Mouse (Mus musculus): Measurements from ENCODE around the gene Gm20498. TPM values are rescaled to one million over a fixed set of nuclear protein-coding genes. Genes with fewer than 3 reads are reported as not detected.
"Not testable (repeated sequence)": the region's sequence is repeated elsewhere in the genome, so short reads cannot be mapped to it uniquely, and the experiment has no call there.

The Gm20498 gene
- total RNA-seq (2018; cell fraction: chromatin; rRNA removed) = 10 to 100 TPM in 24 of 26 experiments, 1 to 10 TPM in 2; 8.8 to 43.8 (median 28.7) TPM
- total RNA-seq (2018; cell fraction: cytosol; rRNA removed) = 1 to 10 TPM; 2.2 to 8.7 (median 4.0) TPM
- total RNA-seq (2018; cell fraction: nucleus; rRNA removed) = 10 to 100 TPM in 15 of 26 experiments, 1 to 10 TPM in 11; 1.6 to 22.4 (median 10.4) TPM
- 3.1 to 6.0 TPM (median 4.3 TPM) in 3 replicates for polyA plus RNA-seq (2018)

GRCm38 (mm10) chr12:81532316-81533028 lies at the start of gene Gm20498, which contains the start of gene Synj2bp:
Gene Gm20498, minus strand, starts transcription at chr12:81532905.
Gene Synj2bp, minus strand, starts transcription at chr12:81532911.
- H3K36me3 ChIP-seq (ENCODE audit: inconsistent target) = no peaks in the 10 kb centered on the region
- H3K4me3 ChIP-seq (ENCODE audit: inconsistent target) = peak within 1 kb of the TSS; percentile 95
- H3K27ac ChIP-seq = peak within 1 kb of the TSS; percentile 27
- WGBS (ENCODE audit: missing documents) = under 1% methylated on average over 46 of the region's 46 CpGs
- peaks cover 52% of the 10 kb centered on the region for H3K79me2 ChIP-seq (ENCODE audit: inconsistent target)

DNA sequence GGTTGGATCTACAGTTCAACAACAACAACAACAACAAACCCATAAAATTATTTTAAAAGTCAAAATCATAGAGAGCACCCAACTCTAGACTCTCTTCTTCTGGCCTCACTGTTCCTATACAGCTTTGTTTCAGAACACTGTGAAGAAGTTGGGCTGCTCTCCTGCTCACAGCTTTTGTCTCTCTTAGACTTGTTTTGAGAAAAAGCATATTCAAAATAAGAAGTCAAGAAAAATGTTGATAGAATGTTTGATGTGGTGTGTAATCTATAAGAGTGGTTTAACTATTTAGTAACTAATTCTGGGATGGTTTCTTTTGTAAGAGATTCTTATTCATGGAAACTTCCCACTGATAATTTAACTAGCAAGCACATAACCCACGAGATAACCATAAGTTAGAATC lies 35.7 kb upstream of the Gm20498 start, which contains the start of gene Adam21:
Adam21 (minus strand) TSS at position 101 of the 400 bp plus-strand sequence.
- Histone ChIP-seq H3K36me3 (ENCODE audit: inconsistent target) (peaks cover 14% of the 10 kb centered on the region; the same call in 1 of the 2 replicates), H3K4me3 (ENCODE audit: inconsistent target) (no peak within 1 kb of the TSS)
- WGBS (ENCODE audit: missing documents) = 100% methylated on average over 1 of the region's 1 CpGs

GRCm38 (mm10) chr12:81567931-81568330 lies 35.2 kb upstream of the Gm20498 start:
- Histone ChIP-seq H3K79me2 (ENCODE audit: inconsistent target) (no peaks in the 10 kb centered on the region), H3K27ac (no peak overlapping the region), H3K4me3 (ENCODE audit: inconsistent target) (no peak overlapping the region), H3K36me3 (ENCODE audit: inconsistent target) (peaks cover 10% of the 10 kb centered on the region; the same call in 1 of the 2 replicates)
- 90% methylated on average over 5 of the region's 5 CpGs for WGBS (ENCODE audit: missing documents)

More for the DNA sequence above, 35.7 kb upstream of the Gm20498 start, which contains the start of gene Adam21:
- Histone ChIP-seq H3K27ac (no peak within 1 kb of the TSS), H3K79me2 (ENCODE audit: inconsistent target) (no peaks in the 10 kb centered on the region)

DNA sequence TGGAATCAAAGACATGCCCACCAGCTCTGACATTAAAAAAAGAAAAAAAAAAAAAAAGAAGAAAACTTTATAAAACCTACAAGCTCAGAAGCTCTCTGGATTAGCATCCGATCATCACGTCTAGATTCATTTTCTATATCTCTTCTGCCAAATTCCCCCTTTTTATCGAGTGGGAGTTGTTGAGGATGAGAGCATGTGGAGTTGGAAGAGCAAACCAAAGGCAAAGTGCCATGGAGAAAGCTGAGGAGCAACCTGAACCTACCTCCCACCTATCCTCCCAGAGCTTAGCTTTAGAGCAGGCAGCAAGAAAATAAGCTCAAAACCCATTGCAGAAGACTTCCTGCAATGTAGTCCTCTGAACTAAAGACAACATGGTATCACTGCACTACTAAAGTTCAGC lies 31.5 kb upstream of the Gm20498 start:
- Histone ChIP-seq H3K79me2 (ENCODE audit: inconsistent target) (no peaks in the 10 kb centered on the region), H3K36me3 (ENCODE audit: inconsistent target) (no peaks in the 10 kb centered on the region), H3K27ac (no peak overlapping the region), H3K4me3 (ENCODE audit: inconsistent target) (no peak overlapping the region)
- WGBS (ENCODE audit: missing documents) = 96% methylated on average over 3 of the region's 3 CpGs

DNA sequence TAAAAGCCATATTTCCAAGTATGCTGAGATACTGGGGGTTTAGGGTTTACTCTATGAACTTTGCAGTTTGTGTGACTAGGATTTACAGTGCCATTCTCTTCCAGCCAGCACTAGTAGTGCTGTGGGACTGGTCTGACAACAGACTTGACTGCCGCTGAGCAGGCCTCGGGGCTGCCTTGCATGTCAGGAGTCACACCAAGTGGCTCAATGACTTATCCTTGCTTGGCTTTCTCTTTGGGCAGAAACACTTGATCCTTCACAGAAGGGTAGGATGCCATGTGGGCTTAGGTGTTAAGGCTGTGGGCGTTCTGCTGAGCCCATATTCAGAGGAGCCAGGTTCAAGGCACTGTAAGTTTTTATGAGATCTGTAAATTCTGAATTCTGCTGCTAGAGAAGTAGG lies 16.6 kb upstream of the Gm20498 start:
- Histone ChIP-seq H3K36me3 (ENCODE audit: inconsistent target) (no peaks in the 10 kb centered on the region), H3K79me2 (ENCODE audit: inconsistent target) (no peaks in the 10 kb centered on the region), H3K4me3 (ENCODE audit: inconsistent target) (no peak overlapping the region), H3K27ac (no peak overlapping the region)
- 90% methylated on average over 3 of the region's 3 CpGs for WGBS (ENCODE audit: missing documents)

GRCm38 (mm10) chr12:81547163-81547562 lies 14.5 kb upstream of the Gm20498 start:
- 46% methylated on average over 4 of the region's 4 CpGs for WGBS (ENCODE audit: missing documents)
- Histone ChIP-seq H3K79me2 (ENCODE audit: inconsistent target) (no peaks in the 10 kb centered on the region), H3K36me3 (ENCODE audit: inconsistent target) (no peaks in the 10 kb centered on the region), H3K27ac (no peak overlapping the region), H3K4me3 (ENCODE audit: inconsistent target) (no peak overlapping the region)

- peak overlapping the region; percentile 95 for H3K4me3 ChIP-seq (ENCODE audit: inconsistent target)
- peaks cover 47% of the 10 kb centered on the region for H3K79me2 ChIP-seq (ENCODE audit: inconsistent target)
- WGBS (ENCODE audit: missing documents) = 67% methylated on average over 1 of the region's 4 CpGs
- H3K36me3 ChIP-seq (ENCODE audit: inconsistent target) = no peaks in the 10 kb centered on the region
- no peak overlapping the region for H3K27ac ChIP-seq
These were observed 319 bp upstream of the Gm20498 start for GRCm38 (mm10) chr12:81533029-81533419.

DNA sequence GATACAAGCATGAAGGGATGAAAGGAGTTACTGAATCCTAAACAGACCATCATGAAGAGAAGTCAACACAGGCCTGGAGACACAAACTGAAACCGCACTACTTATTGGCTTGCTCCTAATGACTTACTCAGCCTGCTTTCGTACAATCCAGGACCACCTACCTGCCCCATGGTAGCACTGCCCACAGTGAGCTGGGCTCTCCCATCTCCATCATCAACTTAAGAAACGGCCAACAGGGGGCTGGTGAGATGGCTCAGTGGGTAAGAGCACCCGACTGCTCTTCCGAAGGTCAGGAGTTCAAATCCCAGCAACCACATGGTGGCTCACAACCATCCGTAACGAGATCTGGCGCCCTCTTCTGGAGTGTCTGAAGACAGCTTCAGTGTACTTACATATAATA lies 2.1 kb downstream of the Gm20498 start:
- 100% methylated on average over 3 of the region's 8 CpGs for WGBS (ENCODE audit: missing documents)
- H3K79me2 ChIP-seq (ENCODE audit: inconsistent target) = peaks cover 71% of the 10 kb centered on the region
- not testable (repeated sequence) for H3K27ac ChIP-seq; H3K36me3 ChIP-seq (ENCODE audit: inconsistent target); H3K4me3 ChIP-seq (ENCODE audit: inconsistent target)

- not testable (repeated sequence) for H3K27ac ChIP-seq; H3K36me3 ChIP-seq (ENCODE audit: inconsistent target); H3K79me2 ChIP-seq (ENCODE audit: inconsistent target); H3K4me3 ChIP-seq (ENCODE audit: inconsistent target)
- 98% methylated on average over 9 of the region's 9 CpGs for WGBS (ENCODE audit: missing documents)
These were observed 35.8 kb downstream of the Gm20498 start for GRCm38 (mm10) chr12:81496906-81497305.

DNA sequence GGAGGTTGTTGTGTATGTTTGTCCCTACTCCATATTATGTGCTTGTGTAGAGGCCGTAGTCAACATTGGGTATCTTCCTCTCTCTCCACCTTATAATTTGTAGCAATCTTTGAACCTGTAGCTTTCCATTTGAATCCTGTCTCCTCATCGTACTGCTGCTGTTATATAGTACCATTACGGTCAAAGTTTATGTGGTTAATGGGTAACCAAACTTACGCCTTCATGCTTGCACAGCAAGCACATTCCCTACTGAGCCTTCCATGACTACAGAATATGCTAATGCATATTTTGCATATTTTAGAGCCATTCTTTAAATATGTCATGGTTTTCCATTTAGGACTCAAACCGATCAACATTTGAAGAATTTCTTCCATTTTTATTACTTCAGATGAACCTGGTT lies 42.2 kb downstream of the Gm20498 start:
- WGBS (ENCODE audit: missing documents) = 100% methylated on average over 4 of the region's 5 CpGs
- Histone ChIP-seq H3K27ac (no peak overlapping the region), H3K79me2 (ENCODE audit: inconsistent target) (no peaks in the 10 kb centered on the region), H3K36me3 (ENCODE audit: inconsistent target) (no peaks in the 10 kb centered on the region), H3K4me3 (ENCODE audit: inconsistent target) (no peak overlapping the region)

DNA sequence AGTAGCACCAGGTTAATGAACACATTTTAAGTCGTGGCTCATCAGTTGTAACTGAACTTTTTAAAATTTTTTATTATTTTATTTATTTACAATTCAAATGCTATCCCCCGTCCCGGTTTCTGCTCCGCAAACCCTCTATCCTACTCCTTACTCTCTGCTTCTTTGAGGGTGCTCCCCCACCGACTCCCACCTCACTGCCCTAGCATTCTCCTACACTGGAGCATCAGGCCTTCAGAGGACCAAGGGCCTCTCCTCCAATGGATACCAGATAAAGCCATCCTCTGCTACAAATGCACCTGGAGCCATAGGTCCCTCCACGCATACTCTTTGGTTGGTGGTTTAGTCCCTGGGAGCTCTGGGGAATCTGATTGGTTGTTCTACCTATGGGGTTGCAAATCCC lies 47.4 kb downstream of the Gm20498 start:
- Histone ChIP-seq H3K36me3 (ENCODE audit: inconsistent target) (no peaks in the 10 kb centered on the region), H3K79me2 (ENCODE audit: inconsistent target) (peaks cover 31% of the 10 kb centered on the region), H3K27ac (peak overlapping the region; percentile 82), H3K4me3 (ENCODE audit: inconsistent target) (peak overlapping the region; percentile 56)
- 58% methylated on average over 6 of the region's 6 CpGs for WGBS (ENCODE audit: missing documents)

DNA sequence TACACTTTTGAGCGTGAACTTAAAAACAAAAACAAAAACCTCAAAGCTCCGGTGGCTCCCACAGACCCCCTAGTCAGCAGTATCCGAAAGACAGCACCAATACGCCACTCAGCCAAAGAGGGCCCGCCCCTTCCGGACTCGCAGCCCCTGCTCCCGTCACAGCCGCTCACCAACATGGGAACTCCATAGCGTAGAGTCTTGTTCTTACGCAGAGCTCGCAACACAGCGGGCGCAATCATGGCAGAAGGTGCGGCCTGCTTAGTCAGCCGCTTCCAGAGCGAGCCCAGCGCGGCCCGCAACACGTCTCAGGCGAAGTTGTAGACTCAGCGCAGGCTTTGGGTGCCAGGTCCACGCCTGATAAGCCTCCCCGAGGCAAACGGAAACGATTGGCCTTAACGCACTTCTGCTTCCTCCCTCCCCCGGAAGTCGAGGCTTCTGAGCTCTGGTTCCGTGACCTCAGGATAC lies 47.9 kb downstream of the Gm20498 start, which contains the start of gene Cox16:
Cox16 (minus strand) TSS at position 401 of the 465 bp plus-strand sequence.
- Histone ChIP-seq H3K4me3 (ENCODE audit: inconsistent target) (peak within 1 kb of the TSS; percentile 56), H3K27ac (peak within 1 kb of the TSS; percentile 82), H3K36me3 (ENCODE audit: inconsistent target) (no peaks in the 10 kb centered on the region), H3K79me2 (ENCODE audit: inconsistent target) (peaks cover 31% of the 10 kb centered on the region)
- under 1% methylated on average over 31 of the region's 31 CpGs for WGBS (ENCODE audit: missing documents)

GRCm38 (mm10) chr12:81484212-81484611 lies 48.5 kb downstream of the Gm20498 start:
- H3K27ac ChIP-seq = peak overlapping the region; percentile 82
- H3K36me3 ChIP-seq (ENCODE audit: inconsistent target) = no peaks in the 10 kb centered on the region
- H3K79me2 ChIP-seq (ENCODE audit: inconsistent target) = peaks cover 31% of the 10 kb centered on the region
- peak overlapping the region; percentile 56 for H3K4me3 ChIP-seq (ENCODE audit: inconsistent target)
- WGBS (ENCODE audit: missing documents) = 0% methylated on average over 7 of the region's 7 CpGs

- Histone ChIP-seq H3K36me3 (ENCODE audit: inconsistent target) (no peaks in the 10 kb centered on the region), H3K27ac (no peak overlapping the region), H3K79me2 (ENCODE audit: inconsistent target) (peaks cover 31% of the 10 kb centered on the region), H3K4me3 (ENCODE audit: inconsistent target) (peak overlapping the region; percentile 56)
- 32% methylated on average over 15 of the region's 17 CpGs for WGBS (ENCODE audit: missing documents)
These were observed 49.0 kb downstream of the Gm20498 start for GRCm38 (mm10) chr12:81483656-81484055.

- not testable (repeated sequence) for H3K79me2 ChIP-seq (ENCODE audit: inconsistent target); H3K36me3 ChIP-seq (ENCODE audit: inconsistent target); H3K27ac ChIP-seq; H3K4me3 ChIP-seq (ENCODE audit: inconsistent target)
- 100% methylated on average over 7 of the region's 7 CpGs for WGBS (ENCODE audit: missing documents)
These were observed 73.7 kb downstream of the Gm20498 start for GRCm38 (mm10) chr12:81459051-81459450.

Measured in macrophage (primary cell).